Mouse (Mus musculus) heart, postnatal 14 days (tissue): ENCODE measurements around the gene Myom1. TPM values are rescaled to one million over a fixed set of nuclear protein-coding genes. Genes with fewer than 3 reads are reported as not detected.

Source experiments
- DNase-seq, 2 experiments: peaks; one replicate each; pipeline ENCODE4 v3.0.0; 2021 to 2022
- intact Hi-C: fragments of 180-260 bp; cut with DNase I; formaldehyde crosslinking; loops from one replicate; pipeline ENCODE4 v1.15.1; 2025
- total RNA-seq, 2 experiments: library from RNA; stranded (reverse); gene quantifications; 2 replicates each; pipeline ENCODE4 v1.2.3; 2021

The Myom1 gene
- total RNA-seq, 2 experiments from 2014 or later: 1,141 to 1,154 TPM

- intact Hi-C loops: no loop called here
- peak; percentile 90 to 91 for DNase-seq
Measured at GRCm38 (mm10) chr17:70990403-70991303, 11.8 kb upstream of the Myom1 start.

- intact Hi-C loops: no loop called here
- DNase-seq: no peak
Measured at GRCm38 (mm10) chr17:70991706-70992625, 10.5 kb upstream of the Myom1 start.

- no peak for DNase-seq
- intact Hi-C loops: no loop called here
Measured at GRCm38 (mm10) chr17:70992662-70993061, 9.8 kb upstream of the Myom1 start.

GRCm38 (mm10) chr17:70993385-70993807 lies 9.0 kb upstream of the Myom1 start:
- DNase-seq: peak in 1 of 2 experiments; percentile 63
- intact Hi-C loops: no loop called here

- DNase-seq: no peak
- intact Hi-C loops: no loop called here
Measured at GRCm38 (mm10) chr17:70994671-70995070, 7.8 kb upstream of the Myom1 start.

GRCm38 (mm10) chr17:70995551-70995950 lies 6.9 kb upstream of the Myom1 start:
- intact Hi-C loops: no loop called here
- no peak for DNase-seq

- intact Hi-C loops: no loop called here
Measured at GRCm38 (mm10) chr17:70997836-70998235, 4.6 kb upstream of the Myom1 start.

GRCm38 (mm10) chr17:70998400-70998975 lies 3.9 kb upstream of the Myom1 start:
- DNase-seq: peak in 1 of 2 experiments; percentile 13
- intact Hi-C loops: no loop called here

More at GRCm38 (mm10) chr17:70997836-70998235, 4.6 kb upstream of the Myom1 start:
- peak in 1 of 2 experiments; percentile 3 for DNase-seq

- peak in 1 of 2 experiments; percentile 2 for DNase-seq
- intact Hi-C loops: no loop called here
Measured at GRCm38 (mm10) chr17:70999187-70999586, 3.2 kb upstream of the Myom1 start.

- intact Hi-C loops: loop anchor here (5.0 kb wide), 1 partner anchor 182 kb away; the partner anchor contains the start of gene Lpin2
- DNase-seq: peak in 1 of 2 experiments; percentile 1
Measured at GRCm38 (mm10) chr17:71000255-71000654, 2.2 kb upstream of the Myom1 start.

GRCm38 (mm10) chr17:71001067-71001466 lies 1.4 kb upstream of the Myom1 start:
- intact Hi-C loops: loop anchor here (5.0 kb wide), 1 partner anchor 181 kb away; the partner anchor contains the start of gene Lpin2
- no peak for DNase-seq

- intact Hi-C loops: loop anchor here (2.0 to 5.0 kb wide), 2 partner anchors 19 to 181 kb away; partner anchors contain the start of gene Lpin2
- DNase-seq: peak in 1 of 2 experiments; percentile 65
Measured at GRCm38 (mm10) chr17:71001699-71002080, 743 bp upstream of the Myom1 start.

- no peak for DNase-seq
- intact Hi-C loops: loop anchor here (2.0 to 5.0 kb wide), 2 partner anchors 18 to 180 kb away; partner anchors contain the start of gene Lpin2
Measured at GRCm38 (mm10) chr17:71002744-71003094, 286 bp downstream of the Myom1 start, which contains the start of gene Myl12a. Gene Myl12a (minus strand): TSS chr17:71002878.

- intact Hi-C loops: loop anchor here (2.0 to 5.0 kb wide), 2 partner anchors 18 to 179 kb away; partner anchors contain the start of gene Lpin2
- DNase-seq: no peak
Measured at GRCm38 (mm10) chr17:71003112-71003511, 679 bp downstream of the Myom1 start.

- intact Hi-C loops: loop anchor here (2.0 to 5.0 kb wide), 2 partner anchors 17 to 179 kb away; partner anchors contain the start of gene Lpin2
- DNase-seq: no peak
Measured at GRCm38 (mm10) chr17:71003721-71004120, 1.3 kb downstream of the Myom1 start.

- intact Hi-C loops: loop anchor here (5.0 kb wide), 1 partner anchor 178 kb away; the partner anchor contains the start of gene Lpin2
- DNase-seq: no peak
Measured at GRCm38 (mm10) chr17:71004186-71004960, 1.9 kb downstream of the Myom1 start.

- intact Hi-C loops: loop anchor here (5.0 kb wide), 1 partner anchor 190 kb away; no protein-coding TSS in a partner anchor
- no peak for DNase-seq
Measured at GRCm38 (mm10) chr17:71006976-71007375, 4.5 kb downstream of the Myom1 start.

GRCm38 (mm10) chr17:71008676-71009075 lies 6.2 kb downstream of the Myom1 start:
- DNase-seq: no peak
- intact Hi-C loops: loop anchor here (5.0 kb wide), 1 partner anchor 189 kb away; no protein-coding TSS in a partner anchor

- intact Hi-C loops: loop anchor here (5.0 kb wide), 1 partner anchor 188 kb away; no protein-coding TSS in a partner anchor
- DNase-seq: no peak
Measured at GRCm38 (mm10) chr17:71009751-71010150, 7.3 kb downstream of the Myom1 start.
